Mouse (Mus musculus): ENCODE data around the gene Adam17.

DNA sequence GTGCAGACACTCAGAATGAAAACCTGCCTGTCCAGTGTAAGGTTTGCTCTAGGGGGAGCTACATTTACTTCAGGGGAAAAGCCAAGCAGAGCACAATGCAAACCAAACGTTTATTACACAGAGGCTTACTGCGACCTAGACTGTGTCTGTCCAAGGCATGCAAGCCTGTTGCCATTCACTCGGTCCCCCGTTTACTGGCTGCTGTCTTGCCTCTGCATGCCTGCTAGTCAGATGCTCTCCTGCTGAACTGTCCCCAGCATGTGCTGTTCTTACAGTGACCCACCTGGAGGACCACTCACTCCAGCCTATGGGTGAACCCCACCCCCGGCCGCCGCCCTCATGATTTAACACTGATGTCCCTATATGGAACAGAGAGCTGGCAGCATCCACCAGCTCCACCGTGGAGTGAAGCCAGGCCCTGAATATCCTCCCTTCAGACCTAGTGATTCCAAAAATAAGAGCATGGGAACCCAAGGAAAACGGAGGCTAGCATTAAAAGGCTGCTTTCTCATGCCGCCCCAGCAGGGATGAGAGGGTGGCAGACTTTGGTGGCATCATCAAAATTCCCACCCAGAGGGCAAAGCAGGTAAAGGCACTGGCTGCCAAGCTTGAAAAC, 42.4 kb downstream of the Adam17 start:
- no peak for TF ChIP-seq POLR2A (IDR thresholded peaks at IDR 0.05; ENCODE audit: borderline replicate concordance, low read depth, low read length)
- no peak for TF ChIP-seq CTCF (IDR thresholded peaks at IDR 0.05; ENCODE audit: low read depth, low read length)
